Mouse (Mus musculus): Measurements from ENCODE around the gene Trim14.

- TF ChIP-seq CTCF (IDR thresholded peaks at IDR 0.05; ENCODE audit: low read depth) (no peak), EP300 (optimal IDR thresholded peaks at IDR 0.05) (no peak)
Measured at GRCm38 (mm10) chr4:46566931-46567671, 31.2 kb upstream of the Trim14 start.
